Mouse (Mus musculus): ENCODE measurements at regions not wholly inside any gene's neighbourhood (a gene's known extent, or its start where the extent isn't known, plus 50 kb on each side); places are given as distances from the start of the nearest gene placed in this dataset.

- Histone ChIP-seq H3K27me3 (ENCODE audit: control insufficient read depth, insufficient read depth, low read length) (no peaks in the 10 kb centered on the region), H3K4me2 (ENCODE audit: low read depth, low read length) (no peak overlapping the region)
- no peak for ATAC-seq (ENCODE audit: low read depth)
Observed at GRCm38 (mm10) chr17:4786524-4786923, 207.6 kb upstream of the Arid1b start.

GRCm38 (mm10) chr17:4791873-4792272 lies 202.3 kb upstream of the Arid1b start:
- no peak overlapping the region for H3K4me2 ChIP-seq (ENCODE audit: low read depth, low read length)
- no peaks in the 10 kb centered on the region for H3K9me3 ChIP-seq (ENCODE audit: control insufficient read depth, low read length)
- 88% methylated on average over 10 of the region's 10 CpGs for WGBS
- H3K4me1 ChIP-seq (ENCODE audit: control insufficient read depth, insufficient read depth, low read length) = no peaks in the 10 kb centered on the region
- no peak for ATAC-seq (ENCODE audit: low read depth)
- no peak overlapping the region for H3K27ac ChIP-seq (ENCODE audit: low read depth, low read length)
- no peaks in the 10 kb centered on the region for H3K36me3 ChIP-seq (ENCODE audit: control insufficient read depth, insufficient read depth, low read length)
- no peak overlapping the region for H3K4me3 ChIP-seq (ENCODE audit: low read depth, low read length)
- no peak overlapping the region for H3K9ac ChIP-seq (replicated peaks; ENCODE audit: low read depth, low read length)
- H3K27me3 ChIP-seq (ENCODE audit: control insufficient read depth, insufficient read depth, low read length) = no peaks in the 10 kb centered on the region

More at GRCm38 (mm10) chr17:4786524-4786923, 207.6 kb upstream of the Arid1b start:
- H3K4me3 ChIP-seq (ENCODE audit: low read depth, low read length) = no peak overlapping the region
- H3K36me3 ChIP-seq (ENCODE audit: control insufficient read depth, insufficient read depth, low read length) = no peaks in the 10 kb centered on the region
- no peaks in the 10 kb centered on the region for H3K9me3 ChIP-seq (ENCODE audit: control insufficient read depth, low read length)
- H3K4me1 ChIP-seq (ENCODE audit: control insufficient read depth, insufficient read depth, low read length) = no peaks in the 10 kb centered on the region
- no peak overlapping the region for H3K9ac ChIP-seq (replicated peaks; ENCODE audit: low read depth, low read length)
- no peak overlapping the region for H3K27ac ChIP-seq (ENCODE audit: low read depth, low read length)

- H3K4me1 ChIP-seq (ENCODE audit: control insufficient read depth, insufficient read depth, low read length) = no peaks in the 10 kb centered on the region
- H3K27ac ChIP-seq (ENCODE audit: low read depth, low read length) = no peak overlapping the region
- H3K9me3 ChIP-seq (ENCODE audit: control insufficient read depth, low read length) = no peaks in the 10 kb centered on the region
- no peaks in the 10 kb centered on the region for H3K36me3 ChIP-seq (ENCODE audit: control insufficient read depth, insufficient read depth, low read length)
- no peak overlapping the region for H3K9ac ChIP-seq (replicated peaks; ENCODE audit: low read depth, low read length)
- H3K4me3 ChIP-seq (ENCODE audit: low read depth, low read length) = no peak overlapping the region
- H3K4me2 ChIP-seq (ENCODE audit: low read depth, low read length) = no peak overlapping the region
- 89% methylated on average over 3 of the region's 3 CpGs for WGBS
- ATAC-seq (ENCODE audit: low read depth) = no peak
- no peaks in the 10 kb centered on the region for H3K27me3 ChIP-seq (ENCODE audit: control insufficient read depth, insufficient read depth, low read length)
Observed at GRCm38 (mm10) chr17:4796241-4796640, 197.9 kb upstream of the Arid1b start.

GRCm38 (mm10) chr17:4804013-4804412 lies 190.1 kb upstream of the Arid1b start:
- ATAC-seq (ENCODE audit: low read depth) = no peak
- Histone ChIP-seq H3K4me3 (ENCODE audit: low read depth, low read length) (no peak overlapping the region), H3K27ac (ENCODE audit: low read depth, low read length) (no peak overlapping the region), H3K9me3 (ENCODE audit: control insufficient read depth, low read length) (no peaks in the 10 kb centered on the region), H3K9ac (replicated peaks; ENCODE audit: low read depth, low read length) (no peak overlapping the region), H3K36me3 (ENCODE audit: control insufficient read depth, insufficient read depth, low read length) (no peaks in the 10 kb centered on the region), H3K4me2 (ENCODE audit: low read depth, low read length) (no peak overlapping the region), H3K4me1 (ENCODE audit: control insufficient read depth, insufficient read depth, low read length) (no peaks in the 10 kb centered on the region), H3K27me3 (ENCODE audit: control insufficient read depth, insufficient read depth, low read length) (no peaks in the 10 kb centered on the region)
- WGBS = 86% methylated on average over 4 of the region's 4 CpGs

- no peak overlapping the region for H3K27ac ChIP-seq (ENCODE audit: low read depth, low read length)
- H3K9me3 ChIP-seq (ENCODE audit: control insufficient read depth, low read length) = no peaks in the 10 kb centered on the region
- H3K4me3 ChIP-seq (ENCODE audit: low read depth, low read length) = no peak overlapping the region
- H3K4me1 ChIP-seq (ENCODE audit: control insufficient read depth, insufficient read depth, low read length) = no peaks in the 10 kb centered on the region
- H3K36me3 ChIP-seq (ENCODE audit: control insufficient read depth, insufficient read depth, low read length) = no peaks in the 10 kb centered on the region
- no peak overlapping the region for H3K4me2 ChIP-seq (ENCODE audit: low read depth, low read length)
- no peak overlapping the region for H3K9ac ChIP-seq (replicated peaks; ENCODE audit: low read depth, low read length)
- no peaks in the 10 kb centered on the region for H3K27me3 ChIP-seq (ENCODE audit: control insufficient read depth, insufficient read depth, low read length)
- 43% methylated on average over 5 of the region's 5 CpGs for WGBS
- ATAC-seq (ENCODE audit: low read depth) = no peak
Observed at GRCm38 (mm10) chr17:4806051-4806450, 188.1 kb upstream of the Arid1b start.

- H3K27me3 ChIP-seq (ENCODE audit: control insufficient read depth, insufficient read depth, low read length) = no peaks in the 10 kb centered on the region
- 85% methylated on average over 3 of the region's 3 CpGs for WGBS
- no peak overlapping the region for H3K4me2 ChIP-seq (ENCODE audit: low read depth, low read length)
- ATAC-seq (ENCODE audit: low read depth) = no peak
- H3K36me3 ChIP-seq (ENCODE audit: control insufficient read depth, insufficient read depth, low read length) = no peaks in the 10 kb centered on the region
- H3K4me1 ChIP-seq (ENCODE audit: control insufficient read depth, insufficient read depth, low read length) = no peaks in the 10 kb centered on the region
- H3K27ac ChIP-seq (ENCODE audit: low read depth, low read length) = no peak overlapping the region
- no peak overlapping the region for H3K9ac ChIP-seq (replicated peaks; ENCODE audit: low read depth, low read length)
- H3K4me3 ChIP-seq (ENCODE audit: low read depth, low read length) = no peak overlapping the region
- H3K9me3 ChIP-seq (ENCODE audit: control insufficient read depth, low read length) = no peaks in the 10 kb centered on the region
Observed at GRCm38 (mm10) chr17:4808926-4809325, 185.2 kb upstream of the Arid1b start.

GRCm38 (mm10) chr17:4813232-4813631 lies 180.9 kb upstream of the Arid1b start:
- Histone ChIP-seq H3K36me3 (ENCODE audit: control insufficient read depth, insufficient read depth, low read length) (no peaks in the 10 kb centered on the region), H3K4me1 (ENCODE audit: control insufficient read depth, insufficient read depth, low read length) (no peaks in the 10 kb centered on the region), H3K27me3 (ENCODE audit: control insufficient read depth, insufficient read depth, low read length) (no peaks in the 10 kb centered on the region), H3K9me3 (ENCODE audit: control insufficient read depth, low read length) (no peaks in the 10 kb centered on the region), H3K4me2 (ENCODE audit: low read depth, low read length) (no peak overlapping the region), H3K9ac (replicated peaks; ENCODE audit: low read depth, low read length) (no peak overlapping the region), H3K27ac (ENCODE audit: low read depth, low read length) (no peak overlapping the region), H3K4me3 (ENCODE audit: low read depth, low read length) (no peak overlapping the region)
- ATAC-seq (ENCODE audit: low read depth) = no peak
- WGBS = 88% methylated on average over 3 of the region's 3 CpGs

- WGBS = 86% methylated on average over 6 of the region's 6 CpGs
- H3K27me3 ChIP-seq (ENCODE audit: control insufficient read depth, insufficient read depth, low read length) = no peaks in the 10 kb centered on the region
- no peaks in the 10 kb centered on the region for H3K9me3 ChIP-seq (ENCODE audit: control insufficient read depth, low read length)
- no peak overlapping the region for H3K27ac ChIP-seq (ENCODE audit: low read depth, low read length)
- H3K4me1 ChIP-seq (ENCODE audit: control insufficient read depth, insufficient read depth, low read length) = no peaks in the 10 kb centered on the region
- H3K9ac ChIP-seq (replicated peaks; ENCODE audit: low read depth, low read length) = no peak overlapping the region
- no peak overlapping the region for H3K4me3 ChIP-seq (ENCODE audit: low read depth, low read length)
- no peak overlapping the region for H3K4me2 ChIP-seq (ENCODE audit: low read depth, low read length)
- ATAC-seq (ENCODE audit: low read depth) = no peak
- no peaks in the 10 kb centered on the region for H3K36me3 ChIP-seq (ENCODE audit: control insufficient read depth, insufficient read depth, low read length)
Observed at GRCm38 (mm10) chr17:4813666-4814065, 180.5 kb upstream of the Arid1b start.

GRCm38 (mm10) chr17:4825221-4825895 lies 168.8 kb upstream of the Arid1b start:
- no peak for ATAC-seq (ENCODE audit: low read depth)

More at GRCm38 (mm10) chr17:4825221-4825895, 168.8 kb upstream of the Arid1b start:
- 77% methylated on average over 8 of the region's 8 CpGs for WGBS
- no peaks in the 10 kb centered on the region for H3K4me1 ChIP-seq (ENCODE audit: control insufficient read depth, insufficient read depth, low read length)
- no peak overlapping the region for H3K27ac ChIP-seq (ENCODE audit: low read depth, low read length)
- no peaks in the 10 kb centered on the region for H3K27me3 ChIP-seq (ENCODE audit: control insufficient read depth, insufficient read depth, low read length)
- no peak overlapping the region for H3K4me2 ChIP-seq (ENCODE audit: low read depth, low read length)
- no peaks in the 10 kb centered on the region for H3K36me3 ChIP-seq (ENCODE audit: control insufficient read depth, insufficient read depth, low read length)
- H3K9me3 ChIP-seq (ENCODE audit: control insufficient read depth, low read length) = no peaks in the 10 kb centered on the region
- no peak overlapping the region for H3K4me3 ChIP-seq (ENCODE audit: low read depth, low read length)
- H3K9ac ChIP-seq (replicated peaks; ENCODE audit: low read depth, low read length) = no peak overlapping the region

All from neural tube, embryonic 14.5 days (tissue).